Mouse (Mus musculus) intestine, embryonic 16.5 days (tissue): ENCODE results near the gene Rab30. TPM values are rescaled to one million over a fixed set of nuclear protein-coding genes. Genes with fewer than 3 reads are reported as not detected.

ENCODE experiments used
- ATAC-seq: fragments of 200-750 bp; cut with Nextera tagmentation; 2 replicates; pipeline ENCODE4 v1.8.0; 2017; ENCODE audit warnings: moderate TSS enrichment, moderate library complexity
- H3K27ac ChIP-seq: fragments of 300-500 bp; sonication (generic); 2 replicates; pipeline ENCODE4 v1.5.1; 2014; ENCODE audit warnings: mild to moderate bottlenecking, low read length
- H3K27me3 ChIP-seq: fragments of 300-500 bp; sonication (generic); replicated peaks from 2 replicates; pipeline ENCODE4 v1.6.1; 2014; ENCODE audit warnings: low read length, control low read depth, mixed read lengths; ENCODE audit not compliant: control insufficient read depth, insufficient read depth
- H3K36me3 ChIP-seq: fragments of 300-500 bp; sonication (generic); 2 replicates; pipeline ENCODE4 v1.6.1; 2014; ENCODE audit warnings: low read length, control low read depth; ENCODE audit not compliant: control insufficient read depth, insufficient read depth
- H3K4me1 ChIP-seq: fragments of 300-500 bp; sonication (generic); 2 replicates; pipeline ENCODE4 v1.6.1; 2014; ENCODE audit warnings: low read length, control low read depth, mixed read lengths; ENCODE audit not compliant: control insufficient read depth, insufficient read depth
- H3K4me2 ChIP-seq: fragments of 300-500 bp; sonication (generic); 2 replicates; pipeline ENCODE4 v1.6.1; 2014; ENCODE audit warnings: low read depth, low read length, control low read depth
- H3K4me3 ChIP-seq: fragments of 300-500 bp; sonication (generic); 2 replicates; pipeline ENCODE4 v1.5.1; 2014; ENCODE audit warnings: mild to moderate bottlenecking, low read length
- H3K9ac ChIP-seq: fragments of 300-500 bp; sonication (generic); 2 replicates; pipeline ENCODE4 v1.6.1; 2014; ENCODE audit warnings: low read depth, low read length
- H3K9me3 ChIP-seq: fragments of 300-500 bp; sonication (generic); 2 replicates; pipeline ENCODE4 v1.6.1; 2016; ENCODE audit warnings: low read length, control low read depth; ENCODE audit not compliant: control insufficient read depth
- WGBS: fragments of 180-500 bp; shearing (Covaris S2); extraction: QIAGEN DNeasy Blood & Tissue Kit; methylation state at CpG from one replicate; pipeline ENCODE4 v1.1.7; 2014; 5-methylcytosine and 5-hydroxymethylcytosine counted together
- polyA plus RNA-seq: library from polyadenylated mRNA; unstranded; fragments of >200 nt; fragmentation: Nextera tagmentation; extraction: Ambion mirVana; gene quantifications from 2 replicates; pipeline ENCODE4 v1.2.1, GENCODE M21; 2015

Rab30 gene
- polyA plus RNA-seq, 1 experiment from 2014 or later: 30.3 TPM

GRCm38 (mm10) chr7:92890211-92890610 lies 148.8 kb downstream of the Rab30 start:
- peaks cover under 1% of the 10 kb centered on the region; the same call in 1 of the 2 replicates for H3K4me1 ChIP-seq
- H3K9ac ChIP-seq: no peak overlapping the region
- no peak for ATAC-seq
- H3K27me3 ChIP-seq: no peaks in the 10 kb centered on the region
- no peak overlapping the region for H3K4me2 ChIP-seq
- no peaks in the 10 kb centered on the region for H3K36me3 ChIP-seq
- WGBS: 52% methylated on average over 1 of the region's 1 CpGs
- no peaks in the 10 kb centered on the region for H3K9me3 ChIP-seq
- no peak overlapping the region for H3K27ac ChIP-seq
- no peak overlapping the region for H3K4me3 ChIP-seq

DNA sequence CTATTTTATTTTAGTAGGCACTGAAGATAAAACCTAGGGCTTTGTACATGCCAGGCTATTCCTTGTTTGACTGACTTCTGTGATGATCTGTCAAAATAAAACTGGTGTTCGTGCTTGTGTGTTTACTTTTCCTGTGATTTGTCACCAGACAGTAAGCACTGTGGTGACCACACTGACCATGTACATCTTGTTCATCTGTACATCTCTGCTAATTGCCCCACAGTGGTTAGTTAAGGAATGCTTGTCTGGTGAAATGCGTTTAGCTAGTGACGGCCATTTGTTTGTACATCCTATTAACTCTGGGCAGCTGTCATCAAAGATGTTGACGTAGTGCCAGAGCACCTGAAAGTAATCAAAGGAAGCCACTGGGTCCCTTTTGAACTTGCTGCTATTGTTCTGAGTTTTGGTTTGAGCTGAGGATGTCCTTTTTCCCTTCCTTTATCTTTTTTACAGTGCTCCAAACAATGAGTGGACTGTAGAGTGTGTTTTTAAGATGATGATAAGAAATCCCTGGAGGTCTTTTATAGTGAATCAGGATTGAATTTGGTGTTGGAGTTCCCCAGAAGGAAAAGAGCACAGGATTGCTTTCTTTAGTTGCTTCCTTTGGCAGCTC lies 149.3 kb downstream of the Rab30 start:
- no peaks in the 10 kb centered on the region for H3K36me3 ChIP-seq
- no peak overlapping the region for H3K4me2 ChIP-seq
- H3K27me3 ChIP-seq: no peaks in the 10 kb centered on the region
- H3K9ac ChIP-seq: no peak overlapping the region
- H3K4me3 ChIP-seq: no peak overlapping the region
- ATAC-seq: no peak
- 29% methylated on average over 4 of the region's 4 CpGs for WGBS
- no peak overlapping the region for H3K27ac ChIP-seq
- no peaks in the 10 kb centered on the region for H3K4me1 ChIP-seq
- H3K9me3 ChIP-seq: no peaks in the 10 kb centered on the region

DNA sequence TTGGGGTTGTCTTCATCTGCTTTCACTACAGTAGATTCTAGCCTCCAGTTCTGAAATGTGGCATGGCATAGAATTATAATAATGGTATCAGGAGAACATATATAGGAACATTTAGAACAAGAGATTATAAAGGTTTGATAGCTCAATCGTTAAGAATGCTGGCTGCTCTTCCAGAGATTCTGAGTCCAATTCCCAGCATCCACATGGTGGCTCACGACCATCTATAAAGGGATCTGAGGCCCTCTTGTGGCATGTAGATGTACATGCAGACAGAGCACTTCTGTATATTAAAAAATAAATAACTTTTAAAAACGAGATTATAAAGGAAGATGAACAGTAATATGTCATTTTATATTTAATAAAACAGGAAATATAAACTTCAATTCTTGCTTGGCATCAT lies 152.1 kb downstream of the Rab30 start:
- Histone ChIP-seq H3K4me1 (no peaks in the 10 kb centered on the region), H3K27ac (no peak overlapping the region), H3K4me3 (no peak overlapping the region), H3K27me3 (no peaks in the 10 kb centered on the region), H3K9ac (no peak overlapping the region), H3K4me2 (no peak overlapping the region), H3K9me3 (no peaks in the 10 kb centered on the region), H3K36me3 (no peaks in the 10 kb centered on the region)
- WGBS: 50% methylated on average over 3 of the region's 3 CpGs
- ATAC-seq: no peak

Other genes with a start within 250 kb of the Rab30 start
- 42.5 and 43.9 TPM in 2 replicates for gene Ccdc90b, start 180.5 kb upstream of the Rab30 start, polyA plus RNA-seq
- gene Ankrd42, start 104.5 kb upstream of the Rab30 start, polyA plus RNA-seq: 2.9 and 3.1 TPM in 2 replicates
- 15.4 and 15.9 TPM in 2 replicates for gene Pcf11, start 71.7 kb upstream of the Rab30 start, polyA plus RNA-seq
- 8.7 and 9.2 TPM in 2 replicates for gene Ddias, start 132.6 kb downstream of the Rab30 start, polyA plus RNA-seq
- 22.8 and 25.3 TPM in 2 replicates for gene Prcp, start 132.9 kb downstream of the Rab30 start, polyA plus RNA-seq